Mouse (Mus musculus) cerebellum, adult 2 months (tissue): ENCODE measurements around the gene Dusp1. TPM values are rescaled to one million over a fixed set of nuclear protein-coding genes. Genes with fewer than 3 reads are reported as not detected.

Source experiments
- DNase-seq, 2 experiments: peaks; one replicate each; pipeline ENCODE4 v3.0.0; 2021
- H3K27ac ChIP-seq: fragments of 200-500 bp; 2 replicates; pipeline ENCODE4 v1.5.1; 2012; ENCODE audit warnings: low read length, control low read depth, inconsistent platforms; ENCODE audit not compliant: insufficient read depth
- H3K27me3 ChIP-seq: fragments of 200-500 bp; 2 replicates; pipeline ENCODE4 v1.6.1; 2012; ENCODE audit warnings: inconsistent platforms, mild to moderate bottlenecking, low read length, moderate library complexity; ENCODE audit not compliant: control insufficient read depth, insufficient read depth
- H3K4me1 ChIP-seq: fragments of 200-500 bp; 2 replicates; pipeline ENCODE4 v1.6.1; 2011; ENCODE audit warnings: low read length; ENCODE audit not compliant: control insufficient read depth, insufficient read depth
- H3K4me3 ChIP-seq: fragments of 200-500 bp; replicated peaks from 2 replicates; pipeline ENCODE3; 2011; ENCODE audit warnings: mild to moderate bottlenecking, low read depth, low read length, control low read depth; ENCODE audit not compliant: insufficient read depth
- CTCF ChIP-seq: fragments of 200-500 bp; IDR thresholded peaks from 2 replicates; pipeline ENCODE4 v1.5.1; 2011; ENCODE audit warnings: low read depth, mild to moderate bottlenecking, control low read depth, low read length, moderate library complexity, borderline replicate concordance; ENCODE audit not compliant: insufficient read depth
- POLR2A ChIP-seq: fragments of 200-500 bp; IDR thresholded peaks from 2 replicates; pipeline ENCODE4 v1.6.1; 2011; ENCODE audit warnings: low read length, control low read depth, borderline replicate concordance; ENCODE audit not compliant: insufficient read depth
- WGBS: fragments of 180-500 bp; shearing (Covaris S2); methylation state at CpG from one replicate; pipeline ENCODE4 v1.1.7; 2018; 5-methylcytosine and 5-hydroxymethylcytosine counted together
- polyA plus RNA-seq: library from polyadenylated mRNA; depleted of rRNA; stranded (reverse); fragments of >200 nt; gene quantifications from 2 replicates; pipeline ENCODE4 v1.2.3, GENCODE M21; 2012; rRNA removed

The Dusp1 gene
- polyA plus RNA-seq, 1 experiment = 62.5 TPM

- no peak overlapping the region for H3K27ac ChIP-seq
- TF ChIP-seq POLR2A (no peak), CTCF (peak; percentile 98)
- 19% methylated on average over 12 of the region's 12 CpGs for WGBS
- H3K4me1 ChIP-seq = no peaks in the 10 kb centered on the region; the same call in 1 of the 2 replicates
- no peaks in the 10 kb centered on the region for H3K27me3 ChIP-seq
- no peak overlapping the region for H3K4me3 ChIP-seq
- peak; percentile 83 to 90 for DNase-seq
These were observed 99.2 kb downstream of the Dusp1 start for GRCm38 (mm10) chr17:26462634-26463170.

- H3K27me3 ChIP-seq = no peaks in the 10 kb centered on the region
- H3K4me1 ChIP-seq = no peaks in the 10 kb centered on the region
- H3K27ac ChIP-seq = no peak overlapping the region
- no peak overlapping the region for H3K4me3 ChIP-seq
- DNase-seq = no peak
- TF ChIP-seq POLR2A (no peak), CTCF (no peak)
- 64% methylated on average over 7 of the region's 7 CpGs for WGBS
These were observed 103.9 kb downstream of the Dusp1 start for GRCm38 (mm10) chr17:26458049-26458448.

- Histone ChIP-seq H3K4me1 (no peaks in the 10 kb centered on the region), H3K27me3 (no peaks in the 10 kb centered on the region), H3K4me3 (no peak overlapping the region), H3K27ac (no peak overlapping the region)
- DNase-seq = no peak
- TF ChIP-seq POLR2A (no peak), CTCF (no peak)
These were observed 104.4 kb downstream of the Dusp1 start for GRCm38 (mm10) chr17:26457506-26457905.

Other genes with a start within 250 kb of the Dusp1 start
- gene Neurl1b, start 147.3 kb downstream of the Dusp1 start, polyA plus RNA-seq = 0.84 and 1.1 TPM in 2 replicates
- gene Ergic1, start 639 bp downstream of the Dusp1 start, polyA plus RNA-seq = 137 and 148 TPM in 2 replicates
- 99.8 and 105 TPM in 2 replicates for gene Atp6v0e, start 101.1 kb upstream of the Dusp1 start, polyA plus RNA-seq
- 20.2 and 21.1 TPM in 2 replicates for gene Crebrf, start 153.5 kb upstream of the Dusp1 start, polyA plus RNA-seq
- 34.5 and 35.6 TPM in 2 replicates for gene Bnip1, start 218.9 kb upstream of the Dusp1 start, polyA plus RNA-seq